Mouse (Mus musculus) liver (tissue): ENCODE measurements at regions not wholly inside any gene's neighbourhood (a gene's known extent, or its start where the extent isn't known, plus 50 kb on each side); places are given as distances from the start of the nearest gene placed in this dataset.

Source experiments
- DNase-seq: peaks from one replicate; pipeline ENCODE4 v3.0.0-alpha.2; 2020; ENCODE audit warnings: mixed read lengths

DNA sequence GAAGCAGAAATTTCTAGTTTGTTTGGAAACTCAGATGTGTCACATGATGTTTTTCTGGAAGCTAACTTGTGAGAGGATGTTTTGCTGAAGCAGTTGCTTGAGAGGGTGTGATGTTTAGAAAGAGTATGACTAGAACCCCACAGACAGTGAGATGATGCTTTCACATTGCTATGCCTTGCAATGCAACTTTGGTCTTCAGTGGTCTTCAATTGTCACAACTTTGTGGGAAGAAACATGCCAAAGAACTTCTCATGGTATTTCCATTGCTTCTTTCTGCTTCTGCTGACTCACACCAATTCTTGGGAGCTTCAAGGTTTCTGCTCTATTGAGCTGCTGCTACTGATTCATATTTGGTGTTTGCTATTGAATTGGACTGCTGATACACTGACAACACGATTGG lies 365.3 kb upstream of the Tmem229a start:
- no peak for DNase-seq

DNA sequence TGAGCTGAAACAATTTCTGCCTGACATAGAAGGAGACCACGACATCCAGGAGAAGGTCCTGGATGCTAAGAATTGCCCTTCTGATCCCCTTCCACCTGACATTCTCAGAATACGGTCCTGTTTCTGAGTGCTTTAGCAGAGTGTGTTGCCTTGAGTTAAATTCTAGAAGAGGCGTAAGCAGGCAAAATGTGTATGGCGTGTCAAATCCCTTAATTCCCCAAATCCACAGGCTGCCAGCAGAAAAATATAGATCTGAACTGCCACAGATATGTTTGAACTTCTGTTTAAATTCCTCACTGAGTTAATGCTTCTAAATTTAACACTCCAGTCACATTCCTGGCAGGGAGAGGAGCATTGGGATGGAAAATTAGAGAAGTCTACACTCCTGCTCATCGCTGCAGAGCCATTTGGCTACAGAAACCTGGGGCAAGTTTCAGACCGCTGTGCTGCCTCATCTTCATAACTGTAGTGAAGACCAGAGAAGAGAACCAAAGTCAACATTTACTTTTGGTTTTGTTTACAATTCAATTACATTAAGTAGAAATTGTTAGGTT lies 364.3 kb upstream of the Tmem229a start:
- no peak for DNase-seq

DNA sequence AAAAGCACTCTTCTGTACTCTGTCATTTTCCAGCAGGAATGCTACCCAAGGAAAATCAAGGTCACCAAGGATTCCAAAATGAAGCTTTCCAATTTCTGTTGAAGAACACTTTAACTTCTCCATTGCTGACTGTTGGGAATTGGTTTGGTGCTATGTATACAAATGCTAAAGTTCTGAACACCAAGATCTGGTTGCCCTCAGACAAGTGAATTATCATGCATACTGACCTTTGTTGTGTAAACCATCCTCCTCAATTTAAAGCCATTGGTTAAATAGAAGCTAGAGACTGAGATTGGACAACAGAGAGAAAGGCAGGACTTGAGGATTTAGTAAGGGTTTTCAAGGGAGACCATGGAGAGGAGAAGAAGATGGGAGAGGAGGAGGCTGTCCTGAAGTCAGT lies 351.4 kb upstream of the Tmem229a start:
- DNase-seq: no peak

DNA sequence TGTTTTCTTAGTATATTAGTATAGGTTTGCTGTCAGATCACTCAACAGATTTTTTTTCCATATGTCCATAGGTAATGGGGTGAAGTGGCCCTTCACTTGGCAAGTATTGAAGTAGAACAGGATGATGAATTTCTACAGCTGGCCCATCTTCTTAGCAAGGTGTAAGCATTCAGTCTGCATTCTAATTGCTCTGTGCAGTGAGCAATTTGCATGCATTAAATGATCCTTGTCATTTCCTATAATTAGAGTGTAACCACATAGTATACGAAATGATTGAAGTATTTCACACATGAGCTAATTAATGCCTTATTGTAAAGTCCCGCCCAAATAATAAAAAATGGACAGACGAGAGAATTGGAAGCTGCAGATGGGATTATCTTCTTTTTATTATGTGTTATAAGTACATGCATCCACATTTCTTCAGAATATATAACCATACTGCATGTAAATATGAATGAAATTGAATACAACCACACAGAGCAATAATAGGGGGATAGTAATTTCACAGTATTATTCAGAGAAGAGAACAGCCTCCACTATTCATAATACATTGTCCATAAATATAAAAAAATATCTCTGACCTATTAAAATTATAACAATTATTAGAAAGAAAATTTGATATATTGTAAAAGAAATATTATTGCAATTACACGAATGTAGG lies 348.9 kb upstream of the Tmem229a start:
- no peak for DNase-seq

DNA sequence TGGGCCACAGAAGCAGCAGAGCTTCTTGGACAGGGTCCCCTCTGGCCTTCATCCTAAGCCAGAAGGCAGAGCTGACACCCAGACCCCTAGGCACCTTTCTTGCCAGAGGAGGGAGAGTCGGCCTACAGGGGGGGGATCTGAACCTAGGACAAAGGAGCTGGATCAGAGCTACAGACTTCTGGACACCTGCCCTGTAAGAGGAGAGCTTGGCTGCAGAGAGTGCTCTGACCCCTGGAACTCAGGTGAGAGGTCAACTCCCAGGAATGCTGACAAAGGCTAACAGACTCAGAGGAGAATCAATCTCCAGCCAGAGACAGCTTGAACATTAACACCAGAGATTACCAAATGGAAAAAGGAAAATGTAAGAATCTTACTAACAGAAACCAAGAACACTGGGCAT lies 335.5 kb upstream of the Tmem229a start:
- DNase-seq: no peak

DNA sequence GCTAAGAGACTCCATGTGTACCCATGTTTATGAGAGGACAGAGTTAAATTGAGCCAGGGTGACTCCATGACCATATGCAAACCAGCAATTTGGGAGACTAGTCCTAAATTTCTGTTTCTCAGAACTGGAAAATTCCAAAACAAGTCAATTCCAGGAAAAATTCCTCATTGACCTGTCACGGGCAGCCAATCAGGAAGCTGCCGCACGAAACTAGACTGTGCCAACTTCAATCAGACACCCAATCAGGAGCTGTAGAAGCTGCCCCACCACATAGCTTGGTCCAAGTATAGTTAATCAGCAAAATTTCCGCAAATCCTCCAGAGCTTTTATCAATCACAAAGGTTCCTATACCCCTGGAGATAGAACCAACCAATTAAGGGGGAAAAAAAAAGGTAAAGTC lies 331.5 kb upstream of the Tmem229a start:
- no peak for DNase-seq

DNA sequence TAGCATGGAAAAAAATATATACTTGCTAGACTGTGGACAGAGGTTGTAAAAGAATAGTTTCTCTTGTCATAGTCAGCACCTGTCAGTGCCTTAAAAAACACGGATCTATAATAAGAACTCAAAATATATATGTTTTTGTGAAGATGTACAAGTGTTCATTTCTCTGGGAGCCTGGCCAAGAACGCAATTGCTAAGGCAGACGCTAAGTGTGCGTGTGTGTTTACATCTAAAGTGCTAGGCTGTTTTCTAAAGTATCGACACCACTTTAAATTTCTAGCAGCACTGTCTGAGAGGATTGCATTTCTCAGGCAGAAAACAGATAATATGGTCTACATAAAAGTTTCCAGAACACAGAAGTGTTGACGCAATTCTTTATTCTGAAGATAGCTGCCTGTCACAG lies 330.2 kb upstream of the Tmem229a start:
- no peak for DNase-seq

DNA sequence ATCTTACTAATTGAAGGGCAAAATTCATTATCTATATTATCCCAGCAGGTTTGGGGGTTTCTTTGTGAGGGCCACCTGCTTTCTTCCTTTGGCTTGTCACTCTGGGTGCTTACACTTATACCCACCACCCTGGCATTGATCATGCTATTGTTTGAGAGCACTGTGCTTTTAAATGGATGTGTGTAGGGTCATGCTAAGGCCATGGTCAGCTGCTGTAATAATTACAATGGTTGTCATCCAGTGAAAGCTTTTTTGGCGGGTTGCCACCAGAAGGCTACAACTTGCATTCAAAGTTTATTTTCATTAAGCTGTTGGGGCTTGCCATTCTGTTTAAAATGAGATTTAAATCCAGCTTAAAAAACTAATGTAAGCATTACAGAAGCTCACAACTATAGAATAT lies 322.4 kb upstream of the Tmem229a start:
- DNase-seq: no peak

DNA sequence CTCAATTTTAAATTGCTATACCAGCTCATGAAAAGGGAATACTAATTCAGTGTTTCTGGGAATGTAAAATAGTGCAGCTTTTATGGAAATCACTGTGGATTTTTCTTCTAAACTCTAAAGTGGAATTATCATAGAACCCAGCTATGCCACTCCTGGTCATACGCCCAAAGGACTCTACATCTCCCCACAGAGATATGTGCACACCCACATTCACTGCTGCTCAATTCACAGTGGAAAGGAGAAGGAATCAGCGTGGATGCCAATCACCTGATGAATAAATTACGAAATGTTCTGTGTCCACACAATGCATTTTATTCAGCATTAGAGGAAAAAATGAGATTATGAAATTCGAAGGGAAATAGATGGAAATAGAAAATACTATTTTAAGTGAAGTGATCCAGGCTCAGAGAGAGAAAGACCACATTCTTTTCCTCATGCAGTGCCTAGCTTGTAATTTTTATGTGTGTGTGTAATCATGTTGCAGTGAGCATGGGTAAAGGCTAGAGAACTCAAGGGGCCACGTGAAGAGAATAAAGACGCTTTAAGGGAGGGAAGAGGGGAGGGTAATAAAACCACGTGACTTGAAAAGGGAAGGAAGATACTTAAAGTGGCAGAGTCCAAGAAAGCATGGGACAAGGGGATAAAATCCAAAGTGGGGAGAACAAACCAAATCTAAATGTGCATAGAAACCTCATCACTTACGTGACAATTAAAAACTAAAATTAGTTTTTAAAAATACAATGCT lies 321.8 kb upstream of the Tmem229a start:
- DNase-seq: no peak

DNA sequence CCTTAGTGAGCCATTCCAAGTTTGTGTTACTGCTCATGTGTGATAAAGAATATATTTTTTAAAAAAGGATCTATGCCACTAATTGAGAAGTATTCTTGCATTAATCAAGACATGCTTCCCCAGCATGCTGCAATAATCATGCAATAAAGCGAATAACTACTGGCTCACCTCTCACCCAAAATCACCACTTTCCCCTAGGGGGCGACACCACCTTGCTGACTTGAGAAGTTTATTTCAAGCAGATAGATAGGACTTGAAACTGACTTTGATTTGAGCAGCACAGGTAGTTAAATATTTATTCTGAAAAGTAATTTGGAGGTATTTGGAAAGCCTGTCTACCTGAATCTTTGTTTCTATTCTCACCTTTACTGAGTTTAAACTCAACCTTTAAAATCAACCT lies 320.1 kb upstream of the Tmem229a start:
- DNase-seq: peak; percentile 22

DNA sequence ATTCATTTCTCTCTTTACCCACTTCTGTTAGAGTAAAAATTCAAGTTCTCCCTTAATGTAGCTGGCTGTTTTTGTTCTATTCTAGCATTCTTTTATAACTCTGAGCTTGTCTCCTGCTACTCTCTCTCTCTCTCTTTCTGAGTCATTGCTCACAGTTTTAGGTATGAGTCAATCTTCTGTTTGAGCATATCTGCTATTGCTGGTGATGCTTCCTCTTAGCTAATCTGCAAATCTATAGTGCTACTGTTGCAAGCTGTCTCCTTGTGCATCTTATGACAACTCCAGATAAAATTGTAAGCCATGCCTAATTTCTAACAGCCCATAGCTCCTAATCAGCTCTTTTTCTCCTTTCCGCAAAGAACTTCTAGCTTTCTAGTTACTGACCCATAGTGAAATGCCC lies 304.5 kb upstream of the Tmem229a start:
- no peak for DNase-seq

DNA sequence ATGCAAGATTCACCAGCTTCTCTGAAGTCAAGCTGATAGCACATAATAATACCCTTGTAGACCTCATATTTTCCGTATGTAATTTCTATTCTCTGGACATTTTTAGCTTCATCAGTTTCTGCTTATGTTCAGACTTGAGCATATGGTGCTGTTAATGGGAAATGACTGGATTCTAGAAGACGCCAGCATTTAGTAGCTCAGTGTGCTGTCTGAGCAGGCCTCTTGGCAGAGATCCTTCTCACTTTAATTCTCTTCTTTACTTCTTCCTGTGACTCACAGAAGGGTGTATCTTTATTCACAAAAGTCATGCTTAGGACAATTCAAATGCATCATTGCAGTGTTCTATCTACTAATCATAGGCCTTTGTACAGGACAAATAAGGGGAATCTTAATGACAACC lies 299.7 kb upstream of the Tmem229a start:
- no peak for DNase-seq

DNA sequence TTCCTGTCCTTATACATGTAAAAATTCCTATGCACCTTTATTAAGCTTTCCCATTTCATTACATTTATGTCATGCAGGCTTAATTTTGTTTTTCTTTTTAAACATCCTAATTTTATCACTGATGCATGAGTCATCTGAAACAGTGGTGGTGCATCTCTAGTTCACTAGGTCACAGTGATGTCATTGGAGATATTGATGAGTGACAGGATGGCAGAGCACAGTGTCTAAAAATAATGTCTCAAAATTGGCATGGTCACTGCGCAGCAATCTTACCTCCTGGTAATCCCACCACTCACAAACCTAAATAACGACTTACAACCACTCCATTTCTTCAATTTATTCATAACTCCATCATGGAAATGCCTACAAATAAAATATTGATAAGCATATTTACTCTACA lies 280.9 kb upstream of the Tmem229a start:
- DNase-seq: no peak

DNA sequence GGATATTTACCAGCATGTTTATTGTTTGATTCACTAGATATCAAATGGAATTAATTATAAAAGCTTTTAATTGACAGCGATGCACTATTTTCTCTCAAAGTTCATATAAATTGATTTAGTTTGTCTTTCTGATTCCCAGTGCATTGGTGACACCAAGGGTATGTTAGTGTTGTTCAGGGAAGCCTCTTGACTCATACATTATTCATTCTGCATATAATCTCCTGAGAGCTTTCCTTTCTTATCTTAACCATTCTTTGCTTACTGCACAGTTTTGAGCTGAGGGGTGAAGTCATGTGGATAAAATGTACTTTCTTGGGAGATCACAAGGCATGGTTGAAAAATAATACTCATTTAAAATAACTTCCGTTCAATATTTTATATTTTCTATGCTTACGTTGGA lies 280.5 kb upstream of the Tmem229a start:
- DNase-seq: no peak
